Comparison of ENCODE assay signal across 1 mouse cellular context in genomic region chr7:19589207-19589606, GRCm38 (mm10).
TF ChIP-seq lines count a peak whose summit lies in the region.

No protein-coding gene starts in this region.

TF ChIP-seq in CH12.LX, 34 proteins besides CTCF, POLR2A, EP300 and RAD21 (continued from another document):
- peak; percentile 56; the same call in 1 of the 2 replicates for TF ChIP-seq MYC (IDR thresholded peaks at IDR 0.05; ENCODE audit: low read depth, low read length)
- TF ChIP-seq IRF4 (IDR thresholded peaks at IDR 0.05; ENCODE audit: low read depth, low read length): 0 out of 2 replicates have a peak, but pooled peaks have one; percentile 33
- TF ChIP-seq USF2 (conservative IDR thresholded peaks at IDR 0.05; ENCODE audit: low read depth, low read length): no peak
- peak; percentile 71 for TF ChIP-seq SMC3 (IDR thresholded peaks at IDR 0.05; ENCODE audit: low read depth, low read length)
- TF ChIP-seq MEF2A (IDR thresholded peaks at IDR 0.05; ENCODE audit: borderline replicate concordance, low read depth, low read length): peak; percentile 76
- TF ChIP-seq SIN3A (IDR thresholded peaks at IDR 0.05; ENCODE audit: low read length): no peak
